Mouse (Mus musculus) midbrain, embryonic 13.5 days (tissue): ENCODE results near the gene Ppp1r37. TPM values are rescaled to one million over a fixed set of nuclear protein-coding genes. Genes with fewer than 3 reads are reported as not detected.

Source experiments
- ATAC-seq: fragments of 200-750 bp; cut with Nextera tagmentation; 2 replicates; pipeline ENCODE4 v1.8.0; 2017; ENCODE audit warnings: mild to moderate bottlenecking, moderate TSS enrichment, moderate library complexity
- H3K27ac ChIP-seq: fragments of 300-500 bp; sonication (generic); 2 replicates; pipeline ENCODE4 v1.5.1; 2015; ENCODE audit warnings: inconsistent platforms, mild to moderate bottlenecking, moderate library complexity
- H3K27me3 ChIP-seq: fragments of 300-500 bp; sonication (generic); 2 replicates; pipeline ENCODE4 v1.6.1; 2015; ENCODE audit warnings: mild to moderate bottlenecking, inconsistent platforms
- H3K36me3 ChIP-seq: fragments of 300-500 bp; sonication (generic); 2 replicates; pipeline ENCODE4 v1.6.1; 2015; ENCODE audit warnings: mild to moderate bottlenecking, inconsistent platforms
- H3K4me1 ChIP-seq: fragments of 300-500 bp; sonication (generic); replicated peaks from 2 replicates; pipeline ENCODE4 v1.6.1; 2015; ENCODE audit warnings: inconsistent platforms
- H3K4me2 ChIP-seq: fragments of 300-500 bp; sonication (generic); replicated peaks from 2 replicates; pipeline ENCODE4 v1.6.1; 2015; ENCODE audit warnings: moderate library complexity, mild to moderate bottlenecking, inconsistent platforms
- H3K4me3 ChIP-seq: fragments of 300-500 bp; sonication (generic); replicated peaks from 2 replicates; pipeline ENCODE4 v1.5.1; 2015; ENCODE audit warnings: mild to moderate bottlenecking, inconsistent platforms
- H3K9ac ChIP-seq: fragments of 300-500 bp; sonication (generic); replicated peaks from 2 replicates; pipeline ENCODE4 v1.6.1; 2015; ENCODE audit warnings: mild to moderate bottlenecking, inconsistent platforms
- H3K9me3 ChIP-seq: fragments of 300-500 bp; sonication (generic); 2 replicates; pipeline ENCODE4 v1.6.1; 2016; ENCODE audit warnings: mild to moderate bottlenecking, inconsistent platforms
- WGBS: fragments of 180-500 bp; shearing (Covaris S2); methylation state at CpG from one replicate; pipeline ENCODE4 v1.1.7; 2015; 5-methylcytosine and 5-hydroxymethylcytosine counted together
- polyA plus RNA-seq: library from polyadenylated mRNA; unstranded; fragments of >200 nt; fragmentation: Nextera tagmentation; extraction: Ambion mirVana; gene quantifications from 2 replicates; pipeline ENCODE4 v1.2.1, GENCODE M21; 2015

The Ppp1r37 gene
- polyA plus RNA-seq, 1 experiment from 2014 or later = 37.0 TPM

GRCm38 (mm10) chr7:19586269-19586668 is 23.4 kb upstream of the Ppp1r37 start:
- ATAC-seq = no peak
- peaks cover 97% of the 10 kb centered on the region for H3K36me3 ChIP-seq
- no peak overlapping the region for H3K4me3 ChIP-seq
- no peak overlapping the region for H3K27ac ChIP-seq
- no peaks in the 10 kb centered on the region for H3K9me3 ChIP-seq
- 78% methylated on average over 46 of the region's 46 CpGs for WGBS
- H3K4me2 ChIP-seq = no peak overlapping the region
- no peak overlapping the region for H3K9ac ChIP-seq
- H3K27me3 ChIP-seq = no peaks in the 10 kb centered on the region
- H3K4me1 ChIP-seq = no peaks in the 10 kb centered on the region

GRCm38 (mm10) chr7:19580634-19581033 is 17.8 kb upstream of the Ppp1r37 start:
- no peak for ATAC-seq
- Histone ChIP-seq H3K9ac (no peak overlapping the region), H3K4me2 (no peak overlapping the region), H3K9me3 (no peaks in the 10 kb centered on the region), H3K36me3 (peaks cover 60% of the 10 kb centered on the region), H3K27ac (no peak overlapping the region), H3K4me1 (peaks cover 10% of the 10 kb centered on the region), H3K4me3 (no peak overlapping the region), H3K27me3 (peaks cover 48% of the 10 kb centered on the region)
- 87% methylated on average over 8 of the region's 8 CpGs for WGBS

- H3K9me3 ChIP-seq = no peaks in the 10 kb centered on the region
- peaks cover 51% of the 10 kb centered on the region for H3K36me3 ChIP-seq
- WGBS = 85% methylated on average over 10 of the region's 10 CpGs
- ATAC-seq = no peak
- H3K27ac ChIP-seq = no peak overlapping the region
- no peak overlapping the region for H3K9ac ChIP-seq
- H3K4me3 ChIP-seq = no peak overlapping the region
- peaks cover 10% of the 10 kb centered on the region for H3K4me1 ChIP-seq
- peaks cover 57% of the 10 kb centered on the region for H3K27me3 ChIP-seq
- no peak overlapping the region for H3K4me2 ChIP-seq
Observed at GRCm38 (mm10) chr7:19579751-19580150, 16.9 kb upstream of the Ppp1r37 start.

GRCm38 (mm10) chr7:19578436-19578835 is 15.6 kb upstream of the Ppp1r37 start:
- Histone ChIP-seq H3K4me3 (no peak overlapping the region), H3K36me3 (peaks cover 38% of the 10 kb centered on the region), H3K4me1 (peaks cover 18% of the 10 kb centered on the region), H3K27me3 (peaks cover 59% of the 10 kb centered on the region), H3K9me3 (no peaks in the 10 kb centered on the region), H3K4me2 (no peak overlapping the region), H3K9ac (no peak overlapping the region), H3K27ac (no peak overlapping the region)
- 69% methylated on average over 4 of the region's 4 CpGs for WGBS
- ATAC-seq = no peak

GRCm38 (mm10) chr7:19577877-19578414 is 15.1 kb upstream of the Ppp1r37 start:
- WGBS = 17% methylated on average over 10 of the region's 10 CpGs
- Histone ChIP-seq H3K9ac (no peak overlapping the region; the same call in 1 of the 2 replicates), H3K27me3 (peaks cover 59% of the 10 kb centered on the region), H3K4me3 (0 out of 2 replicates have a peak overlapping the region, but pooled peaks have one; percentile 28), H3K4me2 (peak overlapping the region; percentile 51), H3K27ac (no peak overlapping the region), H3K4me1 (peaks cover 18% of the 10 kb centered on the region), H3K9me3 (no peaks in the 10 kb centered on the region), H3K36me3 (peaks cover 34% of the 10 kb centered on the region)
- ATAC-seq = no peak

GRCm38 (mm10) chr7:19577141-19577852 is 14.4 kb upstream of the Ppp1r37 start, which contains the start of the genes Zfp296 and Gemin7:
TSS of gene Zfp296 (plus strand) at chr7:19577287.
TSS of gene Gemin7 (minus strand) at chr7:19577595.
- peaks cover 29% of the 10 kb centered on the region for H3K36me3 ChIP-seq
- peaks cover 25% of the 10 kb centered on the region for H3K4me1 ChIP-seq
- WGBS = 1% methylated on average over 56 of the region's 56 CpGs
- peak within 1 kb of the TSS; percentile 28 for H3K4me3 ChIP-seq
- peak within 1 kb of the TSS; percentile 39 for H3K9ac ChIP-seq
- H3K4me2 ChIP-seq = peak within 1 kb of the TSS; percentile 51
- H3K9me3 ChIP-seq = no peaks in the 10 kb centered on the region
- H3K27me3 ChIP-seq = peaks cover 59% of the 10 kb centered on the region
- H3K27ac ChIP-seq = no peak within 1 kb of the TSS
- ATAC-seq = no peak

- ATAC-seq = no peak
- WGBS = 72% methylated on average over 3 of the region's 3 CpGs
- H3K4me3 ChIP-seq = no peak overlapping the region
Observed at GRCm38 (mm10) chr7:19575559-19575958, 12.7 kb upstream of the Ppp1r37 start.

GRCm38 (mm10) chr7:19573776-19574140 is 10.9 kb upstream of the Ppp1r37 start:
- 29% methylated on average over 16 of the region's 16 CpGs for WGBS
- peak overlapping the region; percentile 84 for H3K9ac ChIP-seq
- H3K4me2 ChIP-seq = peak overlapping the region; percentile 83
- H3K27me3 ChIP-seq = peaks cover 43% of the 10 kb centered on the region
- peak; percentile 7; the same call in 1 of the 2 replicates for ATAC-seq
- H3K9me3 ChIP-seq = no peaks in the 10 kb centered on the region
- peaks cover 15% of the 10 kb centered on the region for H3K36me3 ChIP-seq
- peak overlapping the region; percentile 74; the same call in 1 of the 2 replicates for H3K27ac ChIP-seq
- peaks cover 32% of the 10 kb centered on the region for H3K4me1 ChIP-seq
- peak overlapping the region; percentile 77 for H3K4me3 ChIP-seq

More at GRCm38 (mm10) chr7:19575559-19575958, 12.7 kb upstream of the Ppp1r37 start:
- peaks cover 59% of the 10 kb centered on the region for H3K27me3 ChIP-seq
- H3K27ac ChIP-seq = no peak overlapping the region
- no peaks in the 10 kb centered on the region for H3K9me3 ChIP-seq
- no peak overlapping the region for H3K9ac ChIP-seq
- peaks cover 12% of the 10 kb centered on the region for H3K36me3 ChIP-seq
- peaks cover 32% of the 10 kb centered on the region for H3K4me1 ChIP-seq
- no peak overlapping the region for H3K4me2 ChIP-seq

- no peaks in the 10 kb centered on the region for H3K9me3 ChIP-seq
- peak; percentile 88 for ATAC-seq
- H3K9ac ChIP-seq = peak overlapping the region; percentile 84
- H3K4me2 ChIP-seq = peak overlapping the region; percentile 83
- H3K27ac ChIP-seq = peak overlapping the region; percentile 74
- H3K27me3 ChIP-seq = peaks cover 37% of the 10 kb centered on the region
- under 1% methylated on average over 53 of the region's 53 CpGs for WGBS
- peaks cover 21% of the 10 kb centered on the region for H3K36me3 ChIP-seq
- H3K4me1 ChIP-seq = peaks cover 32% of the 10 kb centered on the region
- H3K4me3 ChIP-seq = peak overlapping the region; percentile 77
Observed at GRCm38 (mm10) chr7:19572926-19573775, 10.3 kb upstream of the Ppp1r37 start.

- H3K27me3 ChIP-seq = peaks cover 2% of the 10 kb centered on the region; the same call in 1 of the 2 replicates
- H3K4me3 ChIP-seq = no peak overlapping the region
- no peak overlapping the region for H3K4me2 ChIP-seq
- H3K4me1 ChIP-seq = peaks cover 22% of the 10 kb centered on the region
- no peak overlapping the region for H3K27ac ChIP-seq
- no peak overlapping the region for H3K9ac ChIP-seq
- no peaks in the 10 kb centered on the region for H3K9me3 ChIP-seq
- 88% methylated on average over 3 of the region's 3 CpGs for WGBS
- no peak for ATAC-seq
- peaks cover 40% of the 10 kb centered on the region for H3K36me3 ChIP-seq
Observed at GRCm38 (mm10) chr7:19569647-19570046, 6.8 kb upstream of the Ppp1r37 start.

GRCm38 (mm10) chr7:19567426-19567825 is 4.5 kb upstream of the Ppp1r37 start:
- Histone ChIP-seq H3K27me3 (no peaks in the 10 kb centered on the region), H3K9me3 (no peaks in the 10 kb centered on the region), H3K27ac (no peak overlapping the region), H3K36me3 (peaks cover 46% of the 10 kb centered on the region), H3K9ac (no peak overlapping the region), H3K4me2 (no peak overlapping the region), H3K4me3 (no peak overlapping the region), H3K4me1 (peaks cover 17% of the 10 kb centered on the region)
- WGBS = 92% methylated on average over 8 of the region's 8 CpGs
- ATAC-seq = no peak

- no peaks in the 10 kb centered on the region for H3K9me3 ChIP-seq
Observed at GRCm38 (mm10) chr7:19565803-19566202, 2.9 kb upstream of the Ppp1r37 start.

More at GRCm38 (mm10) chr7:19565803-19566202, 2.9 kb upstream of the Ppp1r37 start:
- Histone ChIP-seq H3K36me3 (peaks cover 46% of the 10 kb centered on the region), H3K4me1 (peaks cover 14% of the 10 kb centered on the region), H3K9ac (no peak overlapping the region), H3K4me2 (no peak overlapping the region), H3K27ac (no peak overlapping the region), H3K4me3 (no peak overlapping the region), H3K27me3 (no peaks in the 10 kb centered on the region)
- no peak for ATAC-seq
- 95% methylated on average over 2 of the region's 2 CpGs for WGBS
